Mouse (Mus musculus) liver (tissue): ENCODE measurements around the gene Gm6408.
"Not testable (repeated sequence)": the region's sequence is repeated elsewhere in the genome, so short reads cannot be mapped to it uniquely, and the experiment has no call there.

ENCODE experiments used
- DNase-seq: peaks from one replicate; pipeline ENCODE4 v3.0.0-alpha.2; 2020; ENCODE audit warnings: mixed read lengths

Gene Gm6408

DNA sequence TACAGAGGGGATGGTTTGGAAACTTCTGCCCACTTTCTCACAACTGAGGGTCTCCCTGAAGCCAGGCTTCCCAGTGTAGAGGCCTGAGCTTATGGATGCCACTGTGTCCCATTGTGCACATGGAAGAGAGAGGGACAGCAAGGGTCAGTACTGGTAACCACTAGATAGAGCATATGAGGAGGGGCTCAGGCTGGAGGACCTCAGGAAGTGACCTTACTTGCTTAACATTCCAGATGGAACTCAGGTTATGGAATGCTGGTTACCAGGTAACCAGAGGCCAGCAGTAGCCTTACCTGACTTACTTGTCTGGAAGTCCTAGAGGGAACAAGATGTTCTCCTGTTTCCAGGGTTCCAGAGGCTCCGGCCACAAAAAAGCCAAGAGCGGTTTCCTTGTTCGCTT, at the start of gene Gm6408:
TSS of gene Gm6408 (plus strand) at position 301 of the 400 bp plus-strand sequence.
- not testable (repeated sequence) for DNase-seq

DNA sequence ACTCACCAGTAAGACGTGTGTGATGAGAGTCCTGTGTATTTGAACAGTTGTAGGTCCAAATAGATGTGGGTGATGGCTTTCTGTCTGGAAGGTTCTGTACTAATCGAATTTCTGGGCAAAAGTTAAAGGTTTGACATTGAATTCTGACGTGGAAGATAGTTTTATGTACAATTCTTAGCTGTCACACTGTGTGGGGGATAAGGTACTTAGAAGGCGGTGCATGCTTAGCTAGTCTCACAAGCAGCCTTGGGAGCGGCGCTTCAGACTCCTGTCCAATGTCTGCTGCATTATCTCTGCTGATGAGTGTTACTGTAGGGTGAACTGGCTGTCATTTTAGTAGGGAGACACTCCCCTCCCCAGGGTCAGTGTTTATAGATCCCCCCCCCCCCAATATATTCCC, 49.3 kb upstream of the Gm6408 start:
- DNase-seq = no peak

DNA sequence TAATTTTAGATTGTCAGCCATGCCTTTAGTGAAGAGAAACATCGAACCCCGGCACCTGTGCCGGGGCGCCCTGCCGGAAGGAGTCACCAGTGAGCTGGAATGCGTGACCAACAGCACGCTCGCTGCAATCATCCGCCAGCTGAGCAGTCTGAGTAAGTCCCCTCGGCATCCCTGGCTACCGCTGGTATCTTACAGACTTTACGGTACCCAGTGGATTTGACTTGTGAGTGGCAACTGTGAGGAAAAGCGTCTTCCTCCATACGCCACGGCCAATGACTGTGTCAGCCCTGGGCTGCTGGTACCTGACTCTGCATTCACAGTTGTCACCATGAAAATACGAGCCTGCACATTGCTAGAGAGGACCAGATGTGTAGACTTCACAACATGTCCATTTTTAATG, 46.4 kb upstream of the Gm6408 start:
- no peak for DNase-seq

GRCm38 (mm10) chr5:146436796-146437195, 45.0 kb upstream of the Gm6408 start:
- DNase-seq = no peak

DNA sequence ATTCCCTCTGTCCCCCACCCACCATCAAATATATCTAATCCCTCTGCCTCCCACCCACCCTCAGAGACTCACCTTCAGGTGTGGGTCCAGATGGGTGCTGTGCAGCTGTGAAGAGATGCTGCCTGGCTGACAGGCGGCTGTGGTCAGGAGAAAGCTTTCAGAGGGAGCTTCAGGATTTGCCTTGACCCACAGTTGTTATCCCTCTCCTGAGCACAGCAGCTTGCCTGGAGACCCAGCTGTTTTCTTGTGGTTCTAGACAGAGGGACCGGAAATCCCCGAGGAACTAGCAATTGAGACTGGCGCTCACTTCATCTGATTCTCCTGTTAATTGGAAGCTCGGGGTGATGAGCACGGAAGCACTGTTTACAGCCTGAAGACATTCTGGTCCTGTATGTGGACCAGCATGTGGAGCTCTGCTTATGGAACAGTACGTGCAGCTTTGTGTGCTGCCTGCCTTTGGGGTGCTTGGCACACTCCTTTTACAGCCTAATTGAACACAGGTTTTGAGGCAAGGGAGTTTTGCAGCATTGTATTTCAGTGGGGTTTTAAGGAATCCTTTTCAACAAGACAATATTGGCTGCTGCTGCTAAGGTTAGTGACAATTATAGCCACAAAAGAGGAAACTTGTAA, 42.5 kb upstream of the Gm6408 start:
- no peak for DNase-seq

- no peak for DNase-seq
Measured at GRCm38 (mm10) chr5:146440273-146440672, 41.5 kb upstream of the Gm6408 start.

- no peak for DNase-seq
Measured at GRCm38 (mm10) chr5:146442767-146443166, 39.0 kb upstream of the Gm6408 start.

GRCm38 (mm10) chr5:146446633-146447032, 35.1 kb upstream of the Gm6408 start:
- no peak for DNase-seq

DNA sequence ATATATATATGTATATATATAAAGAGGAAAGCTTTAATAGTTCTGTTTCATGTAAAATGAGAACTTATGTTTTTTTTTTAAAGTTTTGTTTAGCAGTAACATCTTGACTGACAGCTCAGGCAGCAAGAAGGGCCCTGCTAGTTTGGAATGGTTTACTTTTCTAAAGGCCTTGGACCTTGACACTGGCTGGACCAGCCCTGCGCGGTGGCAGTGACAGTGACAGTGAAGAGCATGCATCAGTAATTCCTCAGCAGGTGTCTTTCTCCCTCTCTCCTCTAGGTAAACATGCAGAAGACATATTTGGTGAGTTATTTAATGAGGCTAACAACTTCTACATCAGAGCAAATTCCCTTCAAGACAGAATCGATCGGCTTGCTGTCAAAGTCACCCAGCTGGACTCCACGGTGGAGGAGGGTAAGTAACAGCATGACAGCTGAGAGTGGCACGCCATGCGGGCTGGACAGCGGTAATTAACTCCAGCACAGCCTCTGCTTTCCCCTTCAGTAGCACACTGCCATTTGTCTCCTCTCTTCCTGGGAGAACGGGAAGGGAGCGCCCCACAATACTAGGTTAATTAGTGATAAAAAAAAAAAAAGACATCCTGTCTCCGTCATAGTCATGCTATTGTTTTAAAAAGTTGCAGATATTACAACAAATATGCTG, 30.0 kb upstream of the Gm6408 start:
- DNase-seq = no peak

- DNase-seq = no peak
Measured at GRCm38 (mm10) chr5:146453556-146453955, 28.2 kb upstream of the Gm6408 start.

- DNase-seq = no peak
Measured at GRCm38 (mm10) chr5:146461612-146462011, 20.2 kb upstream of the Gm6408 start.

- no peak for DNase-seq
Measured at GRCm38 (mm10) chr5:146466663-146467062, 15.1 kb upstream of the Gm6408 start.

DNA sequence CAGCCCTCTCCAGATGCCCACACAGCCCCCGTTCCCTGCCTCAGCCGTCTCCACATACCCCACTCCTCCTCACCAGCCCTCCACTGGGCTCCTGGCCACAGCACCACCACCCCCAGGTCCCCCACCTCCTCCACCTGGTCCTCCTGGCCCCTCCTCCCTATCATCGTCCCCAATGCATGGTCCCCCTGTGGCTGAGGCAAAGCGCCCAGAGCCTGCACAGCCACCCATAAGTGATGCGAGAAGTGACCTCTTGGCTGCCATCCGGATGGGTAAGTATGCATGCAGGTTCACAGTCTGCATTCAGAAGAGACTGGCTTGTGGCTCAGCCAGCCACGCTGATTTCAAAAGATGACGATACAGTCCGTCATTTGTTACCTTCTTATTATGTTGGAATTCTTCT, 13.5 kb upstream of the Gm6408 start:
- no peak for DNase-seq

DNA sequence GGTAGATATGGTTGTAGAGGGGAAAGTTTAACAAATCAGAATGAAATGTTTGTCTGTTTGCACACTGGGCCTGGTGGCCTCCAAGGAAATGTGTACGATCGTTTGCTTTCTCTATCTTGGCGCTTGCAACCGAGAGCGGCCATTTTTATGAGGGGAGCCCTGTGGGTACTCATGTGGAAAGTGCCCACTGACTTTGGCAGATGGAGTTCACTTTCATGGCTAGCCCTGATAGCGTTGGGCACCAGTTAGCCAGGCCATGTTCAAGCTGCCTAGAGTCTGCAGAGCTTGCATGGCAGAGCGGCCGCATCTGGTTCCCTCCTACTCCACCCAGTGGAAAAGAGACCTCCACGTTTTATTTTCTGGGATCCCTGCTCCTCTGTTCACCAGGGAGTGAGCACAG, 10.9 kb upstream of the Gm6408 start:
- DNase-seq = no peak

DNA sequence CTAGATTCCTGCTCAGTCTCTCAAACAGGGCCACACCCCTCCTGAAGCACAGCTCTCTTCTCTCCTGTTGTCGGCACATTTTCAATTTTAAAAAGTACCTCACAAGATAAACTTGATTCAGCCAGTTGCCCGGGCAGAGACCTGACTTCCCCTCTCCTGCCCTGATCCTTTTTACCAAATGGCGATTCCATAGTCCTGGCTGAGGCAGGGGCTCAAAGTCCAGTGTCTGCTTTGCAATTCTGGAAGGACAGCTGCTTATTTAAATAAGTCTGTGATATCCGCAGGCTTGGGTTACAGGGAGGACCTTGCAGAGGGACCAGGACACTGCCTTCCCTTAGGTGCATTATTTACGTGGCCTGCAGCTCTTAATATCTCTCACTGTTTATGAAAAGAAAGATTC, 10.5 kb upstream of the Gm6408 start:
- DNase-seq = no peak

GRCm38 (mm10) chr5:146471821-146472220, 9.9 kb upstream of the Gm6408 start:
- DNase-seq = no peak

DNA sequence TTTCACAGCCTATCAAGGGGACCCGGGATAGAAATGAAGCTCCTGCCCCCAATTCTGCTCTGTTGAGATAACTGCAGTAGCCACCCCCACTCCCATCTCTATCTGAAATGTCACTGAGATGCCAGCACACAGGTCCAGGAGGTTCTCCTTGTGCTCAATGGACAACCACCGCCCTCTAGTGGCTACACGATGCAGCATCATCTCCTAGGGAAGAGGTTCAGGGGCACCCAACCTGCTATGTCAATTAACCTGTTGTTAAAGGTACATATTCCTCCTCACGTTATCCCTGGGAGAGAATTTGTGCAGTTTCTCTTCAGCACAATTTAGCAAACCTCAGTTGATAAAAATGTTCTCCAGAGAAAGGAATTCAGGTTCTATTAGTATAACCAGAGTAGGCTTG, 2.2 kb upstream of the Gm6408 start:
- DNase-seq = not testable (repeated sequence)

DNA sequence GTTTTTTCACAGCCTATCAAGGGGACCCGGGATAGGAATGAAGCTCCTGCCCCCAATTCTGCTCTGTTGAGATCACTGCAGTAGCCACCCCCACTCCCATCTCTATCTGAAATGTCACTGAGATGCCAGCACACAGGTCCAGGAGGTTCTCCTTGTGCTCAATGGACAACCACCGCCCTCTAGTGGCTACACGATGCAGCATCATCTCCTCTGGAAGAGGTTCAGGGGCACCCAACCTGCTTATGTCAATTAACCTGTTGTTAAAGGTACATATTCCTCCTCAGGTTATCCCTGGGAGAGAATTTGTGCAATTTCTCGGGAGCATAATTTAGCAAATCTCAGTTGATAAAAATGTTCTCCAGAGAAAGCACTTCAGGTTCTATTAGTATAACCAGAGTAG, 7.2 kb downstream of the Gm6408 start:
- not testable (repeated sequence) for DNase-seq

DNA sequence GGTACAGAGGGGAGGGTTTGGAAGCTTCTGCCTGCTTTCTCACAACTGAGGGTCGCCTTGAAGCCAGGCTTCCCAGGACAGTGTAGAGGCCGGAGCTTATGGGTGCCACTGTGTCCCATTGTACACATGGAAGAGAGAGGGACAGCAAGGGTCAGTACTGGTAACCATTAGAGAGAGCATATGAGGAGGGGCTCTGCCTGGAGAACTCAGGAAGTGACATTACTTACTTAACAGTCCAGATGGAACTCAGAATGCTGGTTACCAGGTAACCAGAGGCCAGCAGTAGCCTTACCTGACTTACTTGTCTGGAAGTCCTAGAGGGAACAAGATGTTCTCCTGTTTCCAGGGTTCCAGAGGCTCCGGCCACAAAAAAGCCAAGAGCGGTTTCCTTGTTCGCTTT, 9.3 kb downstream of the Gm6408 start, which contains the start of gene Gm6370:
TSS of gene Gm6370 (plus strand) at position 301 of the 400 bp plus-strand sequence.
- not testable (repeated sequence) for DNase-seq

- not testable (repeated sequence) for DNase-seq
Measured at GRCm38 (mm10) chr5:146502099-146502498, 20.3 kb downstream of the Gm6408 start, which contains the start of gene 4930449I24Rik. Gene 4930449I24Rik (plus strand): TSS chr5:146502399.

- not testable (repeated sequence) for DNase-seq
Measured at GRCm38 (mm10) chr5:146513823-146514222, 32.1 kb downstream of the Gm6408 start, which contains the start of gene Gm3402. Gene Gm3402 (plus strand): TSS chr5:146514123.

GRCm38 (mm10) chr5:146525501-146525900, 43.7 kb downstream of the Gm6408 start, which contains the start of gene Gm3404:
Gene Gm3404 (plus strand): TSS chr5:146525801.
- not testable (repeated sequence) for DNase-seq
